Comparison of ENCODE assay signal across 5 mouse cellular contexts in genomic region chr8:20098121-20098520, GRCm38 (mm10).
A peak's percentile ranks its signal among the peaks of the same experiment; 100 is the strongest.
DNase-seq lines count a peak whose midpoint lies in the region.
"Not testable (repeated sequence)": the region's sequence is repeated elsewhere in the genome, so short reads cannot be mapped to it uniquely, and the experiment has no call there.

No protein-coding gene starts in this region.

- intact Hi-C loops in heart, postnatal 25 days (cut with DNase I) = not testable (repeated sequence)

- DNase-seq in cerebellum, adult 8-10 months = peak; percentile 6
- DNase-seq in cerebellum, adult 9-11 months = peak; percentile 3
- peak; percentile 91 for DNase-seq in heart, adult 11 months
- DNase-seq in heart, postnatal 25 days (ENCODE audit: low spot score) = peak; percentile 4
- DNase-seq in lung, postnatal 4 days = peak; percentile 5 to 19

Comparison
In these comparisons a context has a peak if more than half of its experiments do, and no peak if none do; other contexts are left out.
1. Peak in every context shown above with its lines: DNase-seq.
2. DNase-seq: peak in every context shown above with its lines; median percentile 91 in heart, adult 11 months; 12 in lung, postnatal 4 days; 6 in cerebellum, adult 8-10 months; 4 in heart, postnatal 25 days; 3 in cerebellum, adult 9-11 months.